Mouse (Mus musculus): ENCODE data around the gene Chd3. TPM values are rescaled to one million over a fixed set of nuclear protein-coding genes. Genes with fewer than 3 reads are reported as not detected.

Chd3 gene
- polyA plus RNA-seq, 1 experiment from 2014 or later: 124 TPM

GRCm38 (mm10) chr11:69411538-69412203 is 42.5 kb upstream of the Chd3 start:
- peak overlapping the region; percentile 97 for H3K27ac ChIP-seq
- H3K27me3 ChIP-seq: no peaks in the 10 kb centered on the region
- WGBS: 1% methylated on average over 39 of the region's 39 CpGs
- peak overlapping the region; percentile 99 for H3K4me2 ChIP-seq
- H3K9ac ChIP-seq (replicated peaks): peak overlapping the region; percentile 82
- ATAC-seq (ENCODE audit: insufficient number of reproducible peaks, insufficient read depth, low FRiP score, low TSS enrichment, low read depth): no peak
- H3K36me3 ChIP-seq: peaks cover 37% of the 10 kb centered on the region
- H3K4me1 ChIP-seq (replicated peaks): peaks cover 56% of the 10 kb centered on the region
- H3K9me3 ChIP-seq: no peaks in the 10 kb centered on the region
- H3K4me3 ChIP-seq (replicated peaks): peak overlapping the region; percentile 79

- Histone ChIP-seq H3K36me3 (peaks cover 42% of the 10 kb centered on the region), H3K9me3 (no peaks in the 10 kb centered on the region), H3K4me3 (replicated peaks) (peak overlapping the region; percentile 79), H3K4me2 (peak overlapping the region; percentile 99), H3K9ac (replicated peaks) (peak overlapping the region; percentile 82), H3K27ac (peak overlapping the region; percentile 97), H3K4me1 (replicated peaks) (peaks cover 53% of the 10 kb centered on the region), H3K27me3 (no peaks in the 10 kb centered on the region)
- under 1% methylated on average over 26 of the region's 26 CpGs for WGBS
- ATAC-seq (ENCODE audit: insufficient number of reproducible peaks, insufficient read depth, low FRiP score, low TSS enrichment, low read depth): peak; percentile 57
Observed at GRCm38 (mm10) chr11:69411073-69411535, 41.9 kb upstream of the Chd3 start.

- ATAC-seq (ENCODE audit: insufficient number of reproducible peaks, insufficient read depth, low FRiP score, low TSS enrichment, low read depth): peak; percentile 17
- under 1% methylated on average over 41 of the region's 41 CpGs for WGBS
- peaks cover 53% of the 10 kb centered on the region for H3K4me1 ChIP-seq (replicated peaks)
Observed at GRCm38 (mm10) chr11:69410310-69411072, 41.3 kb upstream of the Chd3 start.

GRCm38 (mm10) chr11:69410045-69410309 is 40.8 kb upstream of the Chd3 start:
- WGBS: under 1% methylated on average over 18 of the region's 18 CpGs
- Histone ChIP-seq H3K4me3 (replicated peaks) (peak overlapping the region; percentile 79), H3K9me3 (no peaks in the 10 kb centered on the region), H3K9ac (replicated peaks) (peak overlapping the region; percentile 82), H3K4me1 (replicated peaks) (peaks cover 51% of the 10 kb centered on the region), H3K36me3 (peaks cover 54% of the 10 kb centered on the region), H3K27ac (peak overlapping the region; percentile 97), H3K27me3 (no peaks in the 10 kb centered on the region), H3K4me2 (peak overlapping the region; percentile 99)
- ATAC-seq (ENCODE audit: insufficient number of reproducible peaks, insufficient read depth, low FRiP score, low TSS enrichment, low read depth): no peak

More at GRCm38 (mm10) chr11:69410310-69411072, 41.3 kb upstream of the Chd3 start:
- Histone ChIP-seq H3K9ac (replicated peaks) (peak overlapping the region; percentile 82), H3K27ac (peak overlapping the region; percentile 97), H3K27me3 (no peaks in the 10 kb centered on the region), H3K36me3 (peaks cover 49% of the 10 kb centered on the region), H3K4me2 (peak overlapping the region; percentile 99), H3K4me3 (replicated peaks) (peak overlapping the region; percentile 79), H3K9me3 (no peaks in the 10 kb centered on the region)

GRCm38 (mm10) chr11:69409378-69410044 is 40.3 kb upstream of the Chd3 start:
- ATAC-seq (ENCODE audit: insufficient number of reproducible peaks, insufficient read depth, low FRiP score, low TSS enrichment, low read depth): peak; percentile 32
- H3K4me1 ChIP-seq (replicated peaks): peaks cover 46% of the 10 kb centered on the region

GRCm38 (mm10) chr11:69408541-69409377 is 39.6 kb upstream of the Chd3 start:
- Histone ChIP-seq H3K4me2 (peak overlapping the region; percentile 99), H3K9me3 (no peaks in the 10 kb centered on the region), H3K4me1 (replicated peaks) (peaks cover 38% of the 10 kb centered on the region), H3K9ac (replicated peaks) (peak overlapping the region; percentile 82), H3K27ac (peak overlapping the region; percentile 97), H3K27me3 (no peaks in the 10 kb centered on the region), H3K36me3 (peaks cover 66% of the 10 kb centered on the region), H3K4me3 (replicated peaks) (peak overlapping the region; percentile 79)
- peak; percentile 33 for ATAC-seq (ENCODE audit: insufficient number of reproducible peaks, insufficient read depth, low FRiP score, low TSS enrichment, low read depth)
- WGBS: under 1% methylated on average over 33 of the region's 33 CpGs

More at GRCm38 (mm10) chr11:69409378-69410044, 40.3 kb upstream of the Chd3 start:
- H3K4me3 ChIP-seq (replicated peaks): peak overlapping the region; percentile 79
- H3K27ac ChIP-seq: peak overlapping the region; percentile 97
- no peaks in the 10 kb centered on the region for H3K27me3 ChIP-seq
- no peaks in the 10 kb centered on the region for H3K9me3 ChIP-seq
- peak overlapping the region; percentile 82 for H3K9ac ChIP-seq (replicated peaks)
- peak overlapping the region; percentile 99 for H3K4me2 ChIP-seq
- WGBS: under 1% methylated on average over 33 of the region's 46 CpGs
- peaks cover 58% of the 10 kb centered on the region for H3K36me3 ChIP-seq

- Histone ChIP-seq H3K9ac (replicated peaks) (no peak overlapping the region), H3K27me3 (no peaks in the 10 kb centered on the region), H3K9me3 (no peaks in the 10 kb centered on the region), H3K27ac (no peak overlapping the region), H3K4me2 (peak overlapping the region; percentile 99; the same call in 1 of the 2 replicates), H3K4me1 (replicated peaks) (peaks cover 27% of the 10 kb centered on the region), H3K4me3 (replicated peaks) (peak overlapping the region; percentile 79), H3K36me3 (peaks cover 67% of the 10 kb centered on the region)
- no peak for ATAC-seq (ENCODE audit: insufficient number of reproducible peaks, insufficient read depth, low FRiP score, low TSS enrichment, low read depth)
- 91% methylated on average over 4 of the region's 4 CpGs for WGBS
Observed at GRCm38 (mm10) chr11:69407724-69408004, 38.5 kb upstream of the Chd3 start.

- no peak overlapping the region for H3K4me3 ChIP-seq (replicated peaks)
- H3K27me3 ChIP-seq: no peaks in the 10 kb centered on the region
- peaks cover 68% of the 10 kb centered on the region for H3K36me3 ChIP-seq
- WGBS: 86% methylated on average over 16 of the region's 16 CpGs
- no peak overlapping the region for H3K27ac ChIP-seq
- no peak for ATAC-seq (ENCODE audit: insufficient number of reproducible peaks, insufficient read depth, low FRiP score, low TSS enrichment, low read depth)
- H3K9ac ChIP-seq (replicated peaks): no peak overlapping the region
- no peaks in the 10 kb centered on the region for H3K9me3 ChIP-seq
- no peak overlapping the region for H3K4me2 ChIP-seq
- H3K4me1 ChIP-seq (replicated peaks): peaks cover 22% of the 10 kb centered on the region
Observed at GRCm38 (mm10) chr11:69406867-69407723, 37.9 kb upstream of the Chd3 start.

- Histone ChIP-seq H3K36me3 (peaks cover 70% of the 10 kb centered on the region), H3K9ac (replicated peaks) (no peak overlapping the region), H3K4me1 (replicated peaks) (peaks cover 23% of the 10 kb centered on the region), H3K4me2 (no peak overlapping the region), H3K9me3 (no peaks in the 10 kb centered on the region), H3K4me3 (replicated peaks) (no peak overlapping the region), H3K27me3 (no peaks in the 10 kb centered on the region), H3K27ac (no peak overlapping the region)
- WGBS: 88% methylated on average over 19 of the region's 19 CpGs
- ATAC-seq (ENCODE audit: insufficient number of reproducible peaks, insufficient read depth, low FRiP score, low TSS enrichment, low read depth): no peak
Observed at GRCm38 (mm10) chr11:69406282-69406681, 37.1 kb upstream of the Chd3 start.
